ENCODE assay signal across 16 mouse cellular contexts in genomic region chr8:122633205-122633604, GRCm38 (mm10). TPM values are rescaled to one million over a fixed set of nuclear protein-coding genes. Genes with fewer than 3 reads are reported as not detected.
DNase-seq lines count a peak whose midpoint lies in the region.
"Had no signal": no experiment of that assay in that cellular context is flagged by ENCODE, and none has a peak within 500 bp of the region (broad histone marks: within the 10 kb centered on the region; RNA-seq: fewer than 3 reads in every experiment).

No protein-coding gene starts in this region.

- DNase-seq in cerebellum, adult 8-10 months: peak; percentile 39
- no peak for DNase-seq in cerebellum, adult 11 months
- peak; percentile 25 for DNase-seq in lung, postnatal 10 days
- DNase-seq in lung, postnatal 25 days (ENCODE audit: low spot score): no peak
- DNase-seq in cerebellum, adult 9-11 months: peak; percentile 64
- peak; percentile 67 to 70 for DNase-seq in cerebellum, postnatal 36 days
- no peak for DNase-seq in kidney, postnatal 25 days
- no peak for DNase-seq in left cerebral cortex, adult 18-20 months (ENCODE audit: low spot score in 2 of 2)
- DNase-seq: adrenal gland, adult 8-10 months; adrenal gland, postnatal 25 days; gastrocnemius, postnatal 10 days; gastrocnemius, postnatal 36 days; heart, adult 11 months had no signal

RNA-seq across cellular contexts. Expression of gene Pabpn1l, which starts 10.7 kb away (rescaled TPM):
- total RNA-seq in left cerebral cortex, adult 18-20 months (2021): not detected
- total RNA-seq: adrenal gland, adult 8-10 months; adrenal gland, postnatal 25 days; gastrocnemius, adult 18-20 months; gastrocnemius, postnatal 10 days; gastrocnemius, postnatal 36 days; heart, postnatal 25 days; hematopoietic stem cell, adult 5-6 weeks had no signal

RNA-seq across cellular contexts. Expression of gene Trappc2l, which starts 21.8 kb away (rescaled TPM):
- total RNA-seq in left cerebral cortex, adult 18-20 months (2021): 10 to 100 TPM; 79.6 to 86.0 TPM

RNA-seq across cellular contexts. Expression of gene Galns, which starts 21.9 kb away (rescaled TPM):
- 1 to 10 TPM; 8.1 to 8.3 TPM for total RNA-seq in left cerebral cortex, adult 18-20 months (2021)

RNA-seq across cellular contexts. Expression of gene Aprt, which starts 56.5 kb away (rescaled TPM):
- 10 to 100 TPM; 48.4 to 52.0 TPM for total RNA-seq in left cerebral cortex, adult 18-20 months (2021)

Comparison
In these comparisons a context has a peak if more than half of its experiments do, and no peak if none do; other contexts are left out.
1. DNase-seq: peak in cerebellum, adult 8-10 months (single experiment), lung, postnatal 10 days (single experiment), cerebellum, adult 9-11 months (single experiment) and cerebellum, postnatal 36 days (2 of 2); none in cerebellum, adult 11 months (single experiment), lung, postnatal 25 days (single experiment), kidney, postnatal 25 days (0 of 2) and left cerebral cortex, adult 18-20 months (0 of 2).